Mouse (Mus musculus) MEL (cell line): Measurements from ENCODE around the gene Oaz2.

Experiments used
- BHLHE40 ChIP-seq: IDR thresholded peaks from 2 replicates; pipeline ENCODE4 v1.6.1; 2012; ENCODE audit warnings: low read depth, mild to moderate bottlenecking, inconsistent platforms, low read length, improper control_type of control experiment, borderline replicate concordance
- CHD1 ChIP-seq: IDR thresholded peaks from 2 replicates; pipeline ENCODE4 v1.6.1; 2012; ENCODE audit warnings: low read depth, mild to moderate bottlenecking, inconsistent platforms, low read length, improper control_type of control experiment
- CTCF ChIP-seq, 3 experiments: IDR thresholded peaks in 2 of 3; conservative IDR thresholded peaks in 1 of 3; 2 replicates each; pipeline ENCODE4 v1.5.1; 2011 to 2012; ENCODE audit warnings: low read length in 3 of 3, low read depth in 2 of 3, mild to moderate bottlenecking in 2 of 3, improper control_type of control experiment in 1 of 3, inconsistent platforms in 1 of 3, mixed read lengths in 1 of 3, moderate library complexity in 1 of 3; ENCODE audit not compliant: control insufficient read depth in 1 of 3, insufficient read depth in 1 of 3, poor library complexity in 1 of 3, severe bottlenecking in 1 of 3
- MAFK ChIP-seq: IDR thresholded peaks from 2 replicates; pipeline ENCODE4 v1.6.1; 2011; ENCODE audit warnings: low read depth, mild to moderate bottlenecking, low read length, improper control_type of control experiment, borderline replicate concordance
- MEF2A ChIP-seq: IDR thresholded peaks from 2 replicates; pipeline ENCODE4 v1.6.1; 2014; ENCODE audit warnings: low read depth, mild to moderate bottlenecking, inconsistent platforms, low read length, improper control_type of control experiment; ENCODE audit not compliant: poor library complexity, insufficient replicate concordance, severe bottlenecking; ENCODE audit errors: extremely low read depth
- MXI1 ChIP-seq: IDR thresholded peaks from 2 replicates; pipeline ENCODE4 v1.6.1; 2011; ENCODE audit warnings: mild to moderate bottlenecking, low read depth, low read length, improper control_type of control experiment
- NRF1 ChIP-seq: IDR thresholded peaks from 2 replicates; pipeline ENCODE4 v1.6.1; 2014; ENCODE audit warnings: low read depth, mild to moderate bottlenecking, inconsistent platforms, low read length, improper control_type of control experiment, moderate library complexity; ENCODE audit not compliant: poor library complexity, insufficient read depth, severe bottlenecking
- POLR2A ChIP-seq, 2 experiments: IDR thresholded peaks; 2 replicates each; pipeline ENCODE4 v1.6.1; 2011 to 2012; ENCODE audit warnings: low read length in 2 of 2, mild to moderate bottlenecking in 2 of 2, control low read depth in 1 of 2, improper control_type of control experiment in 1 of 2, low read depth in 1 of 2, moderate library complexity in 1 of 2; ENCODE audit not compliant: control insufficient read depth in 1 of 2, insufficient read depth in 1 of 2, poor library complexity in 1 of 2
- POLR2AphosphoS5 ChIP-seq: IDR thresholded peaks from 2 replicates; pipeline ENCODE4 v1.6.1; 2012; ENCODE audit warnings: low read depth, borderline replicate concordance, mild to moderate bottlenecking, inconsistent platforms, low read length, moderate library complexity, mixed read lengths
- TCF12 ChIP-seq: IDR thresholded peaks from 2 replicates; pipeline ENCODE4 v1.6.1; 2014; ENCODE audit warnings: low read depth, mild to moderate bottlenecking, inconsistent platforms, low read length, improper control_type of control experiment, moderate library complexity
- USF1 ChIP-seq: IDR thresholded peaks from 2 replicates; pipeline ENCODE4 v1.6.1; 2014; ENCODE audit warnings: low read depth, mild to moderate bottlenecking, inconsistent platforms, low read length, improper control_type of control experiment, moderate library complexity
- ZKSCAN1 ChIP-seq: IDR thresholded peaks from 2 replicates; pipeline ENCODE4 v1.6.1; 2012; ENCODE audit warnings: low read depth, mild to moderate bottlenecking, inconsistent platforms, low read length, improper control_type of control experiment, moderate library complexity

GRCm38 (mm10) chr9:65726431-65726830, 58.6 kb downstream of the Oaz2 start:
- TF ChIP-seq MEF2A (no peak), USF1 (no peak), CTCF (IDR thresholded peaks at IDR 0.05 in 2 of 3, conservative IDR thresholded peaks at IDR 0.05 in 1 of 3; ENCODE audit: control insufficient read depth in 1 of 3, insufficient read depth in 1 of 3, low read depth in 2 of 3, low read length in 3 of 3, poor library complexity in 1 of 3, severe bottlenecking in 1 of 3) (no peak), BHLHE40 (no peak), ZKSCAN1 (no peak), POLR2AphosphoS5 (no peak), POLR2A (IDR thresholded peaks at IDR 0.05; ENCODE audit: control insufficient read depth in 1 of 2, insufficient read depth in 1 of 2, low read depth in 1 of 2, low read length in 2 of 2, poor library complexity in 1 of 2) (no peak), MAFK (no peak), CHD1 (no peak), NRF1 (no peak), MXI1 (no peak), TCF12 (no peak)
